Mouse (Mus musculus) bone marrow, adult 2 months (tissue): Measurements from ENCODE around the gene Map1lc3a. TPM values are rescaled to one million over a fixed set of nuclear protein-coding genes. Genes with fewer than 3 reads are reported as not detected.

Experiments used
- H3K27ac ChIP-seq: fragments of 200-500 bp; 2 replicates; pipeline ENCODE4 v1.5.1; 2012; ENCODE audit warnings: low read depth, mild to moderate bottlenecking, control low read depth, inconsistent platforms, low read length; ENCODE audit not compliant: control insufficient read depth, poor library complexity, insufficient read depth
- H3K4me1 ChIP-seq: fragments of 200-500 bp; 2 replicates; pipeline ENCODE4 v1.6.1; 2011; ENCODE audit warnings: low read length; ENCODE audit not compliant: control insufficient read depth, insufficient read depth
- H3K4me3 ChIP-seq: fragments of 200-500 bp; replicated peaks from 2 replicates; pipeline ENCODE3; 2011; ENCODE audit warnings: mild to moderate bottlenecking, low read depth, low read length, control low read depth; ENCODE audit not compliant: control insufficient read depth
- CTCF ChIP-seq: fragments of 200-500 bp; IDR thresholded peaks from 2 replicates; pipeline ENCODE4 v1.5.1; 2011; ENCODE audit warnings: low read length, control low read depth; ENCODE audit not compliant: control insufficient read depth, insufficient read depth
- POLR2A ChIP-seq: fragments of 200-500 bp; IDR thresholded peaks from 2 replicates; pipeline ENCODE4 v1.6.1; 2011; ENCODE audit warnings: low read depth, mild to moderate bottlenecking, control low read depth, low read length, borderline replicate concordance; ENCODE audit not compliant: control insufficient read depth
- WGBS: fragments of 180-500 bp; shearing (Covaris S2); methylation state at CpG from one replicate; pipeline ENCODE4 v1.1.7; 2018; 5-methylcytosine and 5-hydroxymethylcytosine counted together
- polyA plus RNA-seq: library from polyadenylated mRNA; stranded (reverse); fragments of >200 nt; gene quantifications from 2 replicates; pipeline ENCODE4 v1.2.4, GENCODE M21; 2011; ENCODE audit warnings: low replicate concordance; ENCODE audit not compliant: missing spikeins, insufficient read depth, insufficient read length

Gene Map1lc3a
- polyA plus RNA-seq, 1 experiment: 41.2 TPM

DNA sequence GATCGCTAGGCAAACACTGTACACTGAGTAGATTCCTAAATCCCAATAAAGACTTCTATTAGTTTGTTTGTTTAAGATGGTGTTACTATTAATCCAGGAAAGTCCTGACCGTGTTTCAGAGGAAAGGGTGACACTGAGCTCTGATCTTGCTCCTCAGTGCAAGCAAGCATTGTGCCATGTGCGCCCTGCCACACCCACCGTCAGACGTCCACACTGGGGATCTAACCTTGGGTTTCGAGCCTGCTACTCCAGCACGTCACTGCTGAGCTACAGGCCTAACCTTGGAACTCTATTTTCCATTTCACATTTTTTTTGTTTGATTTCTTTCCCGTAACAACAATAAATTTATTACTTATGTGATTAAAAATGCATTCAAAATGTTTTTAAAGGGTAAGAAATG, 14.0 kb downstream of the Map1lc3a start:
- no peak overlapping the region for H3K4me3 ChIP-seq
- 88% methylated on average over 8 of the region's 8 CpGs for WGBS
- TF ChIP-seq CTCF (no peak), POLR2A (no peak)

DNA sequence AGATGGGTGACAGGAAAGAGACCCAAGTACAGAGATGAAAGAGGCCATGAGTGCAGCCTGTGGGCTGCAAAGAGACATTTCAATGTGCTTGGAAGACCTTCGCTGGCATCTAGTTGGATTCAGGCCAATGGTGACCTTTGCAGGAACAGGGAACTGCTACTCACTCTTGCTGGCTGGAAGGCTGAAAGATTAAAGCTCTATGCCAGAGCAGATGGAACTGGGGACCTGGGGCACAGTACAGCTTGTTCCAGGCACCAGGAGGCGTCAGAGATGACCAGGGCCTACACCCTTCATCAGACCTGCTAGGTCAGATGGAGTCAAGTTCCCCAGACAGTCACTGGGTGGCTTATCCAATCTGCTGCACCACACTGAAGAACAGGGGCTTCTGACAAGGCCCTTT, 17.3 kb downstream of the Map1lc3a start:
- TF ChIP-seq POLR2A (no peak), CTCF (no peak)
- Histone ChIP-seq H3K4me1 (peaks cover 2% of the 10 kb centered on the region; the same call in 1 of the 2 replicates), H3K4me3 (no peak overlapping the region), H3K27ac (no peak overlapping the region)
- 79% methylated on average over 2 of the region's 2 CpGs for WGBS

More for the DNA sequence above, 14.0 kb downstream of the Map1lc3a start:
- Histone ChIP-seq H3K27ac (no peak overlapping the region), H3K4me1 (no peaks in the 10 kb centered on the region; the same call in 1 of the 2 replicates)

DNA sequence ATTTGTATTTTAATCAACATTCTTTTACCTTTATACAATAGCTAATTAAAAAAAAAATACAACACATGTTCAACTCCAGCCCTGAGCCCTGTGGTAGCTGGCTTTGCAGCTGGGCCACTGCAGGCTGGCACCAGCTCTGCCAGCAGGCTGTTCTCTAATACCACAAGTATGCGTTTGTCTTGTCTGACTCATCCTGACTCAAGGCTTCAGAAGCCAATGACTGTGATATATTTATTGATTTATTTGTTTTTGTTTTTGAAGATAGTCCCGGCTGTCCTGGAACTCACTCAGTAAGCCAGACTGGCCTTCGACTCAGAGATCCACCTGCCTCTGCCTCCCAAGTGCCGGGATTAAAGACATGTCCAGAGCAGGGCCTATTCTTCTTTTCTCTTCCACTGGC, 17.8 kb downstream of the Map1lc3a start:
- H3K27ac ChIP-seq: no peak overlapping the region
- H3K4me3 ChIP-seq: no peak overlapping the region
- WGBS: 82% methylated on average over 4 of the region's 4 CpGs
- H3K4me1 ChIP-seq: peaks cover 2% of the 10 kb centered on the region; the same call in 1 of the 2 replicates
- TF ChIP-seq POLR2A (no peak), CTCF (no peak)

DNA sequence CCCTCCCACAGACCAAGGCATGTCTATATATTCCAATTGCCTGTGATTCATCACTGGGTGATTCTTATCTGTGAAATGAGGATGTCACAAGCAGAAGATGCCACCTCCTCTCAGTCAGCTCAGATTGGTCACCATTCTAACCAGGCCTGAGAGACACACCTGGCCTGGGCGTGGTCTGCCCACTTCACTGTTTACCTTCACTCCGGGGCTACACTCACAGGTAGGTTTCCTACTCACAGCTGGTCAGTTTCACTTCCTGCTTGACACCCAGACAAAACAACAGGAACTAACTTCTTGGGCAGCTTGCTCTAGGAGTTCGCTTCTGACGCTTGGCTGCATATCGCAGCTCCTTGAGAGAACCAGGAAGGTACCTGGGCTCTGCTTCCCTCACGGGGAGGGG, 19.4 kb downstream of the Map1lc3a start:
- 0 out of 2 replicates have a peak overlapping the region, but pooled peaks have one; percentile 16 for H3K27ac ChIP-seq
- no peak overlapping the region for H3K4me3 ChIP-seq
- 76% methylated on average over 6 of the region's 6 CpGs for WGBS
- TF ChIP-seq POLR2A (no peak), CTCF (no peak)
- peaks cover 2% of the 10 kb centered on the region; the same call in 1 of the 2 replicates for H3K4me1 ChIP-seq

DNA sequence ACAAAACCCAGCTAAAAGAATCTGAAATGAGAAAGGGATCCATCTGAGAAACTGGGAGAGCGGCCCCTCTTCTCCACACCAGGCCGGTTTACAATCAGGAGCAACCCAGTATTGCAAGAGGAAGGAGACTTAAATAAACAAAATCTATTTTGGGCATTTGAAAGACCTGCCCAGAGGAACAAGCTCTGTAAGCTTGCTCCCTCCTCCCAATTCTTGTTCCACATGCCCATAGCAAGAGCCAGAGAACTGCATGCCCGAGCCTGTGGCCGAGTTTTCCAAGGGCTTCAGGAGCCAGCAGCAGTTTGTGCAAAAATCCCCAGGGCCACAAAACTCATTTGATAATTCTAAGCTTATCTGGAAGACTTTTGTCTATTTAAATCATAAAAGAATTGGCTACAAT, 23.5 kb downstream of the Map1lc3a start:
- Histone ChIP-seq H3K4me3 (no peak overlapping the region), H3K4me1 (peaks cover 2% of the 10 kb centered on the region; the same call in 1 of the 2 replicates), H3K27ac (no peak overlapping the region)
- TF ChIP-seq POLR2A: no peak
- no peak for TF ChIP-seq CTCF
- 87% methylated on average over 4 of the region's 4 CpGs for whole genome bisulfite sequencing

DNA sequence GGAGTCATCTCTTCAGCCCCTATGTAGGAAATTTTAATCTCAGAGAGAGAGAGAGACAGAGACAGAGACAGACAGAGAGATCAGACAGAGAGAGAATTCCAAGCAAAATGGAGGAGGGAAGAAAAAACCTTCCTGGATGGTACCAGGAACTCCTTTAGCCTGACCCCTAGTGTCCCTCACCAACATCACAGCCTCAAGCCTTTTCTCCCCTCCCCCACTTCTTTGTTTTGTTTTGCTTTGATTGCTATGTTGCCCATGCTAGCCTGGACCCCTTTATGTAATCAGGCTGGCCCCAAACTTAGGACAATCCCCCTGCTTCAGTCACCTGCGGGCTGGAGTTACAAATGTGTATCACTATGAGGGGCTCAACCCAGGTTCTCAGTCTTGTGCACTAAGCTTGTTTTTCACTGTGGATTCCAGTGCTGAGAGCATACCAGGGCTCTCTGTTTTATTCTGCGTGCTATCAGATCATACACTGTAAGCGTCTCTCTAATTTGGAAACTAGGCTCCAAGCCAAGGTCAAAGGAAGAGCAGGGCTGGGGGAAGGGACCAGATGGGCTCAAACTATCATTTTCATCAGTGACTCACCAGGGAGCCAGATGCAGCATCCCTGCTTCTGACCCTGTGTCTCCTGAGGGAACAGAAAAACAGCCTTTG, 33.0 kb downstream of the Map1lc3a start:
- no peaks in the 10 kb centered on the region for H3K4me1 ChIP-seq
- H3K4me3 ChIP-seq: no peak overlapping the region
- TF ChIP-seq CTCF: no peak
- TF ChIP-seq POLR2A: no peak

DNA sequence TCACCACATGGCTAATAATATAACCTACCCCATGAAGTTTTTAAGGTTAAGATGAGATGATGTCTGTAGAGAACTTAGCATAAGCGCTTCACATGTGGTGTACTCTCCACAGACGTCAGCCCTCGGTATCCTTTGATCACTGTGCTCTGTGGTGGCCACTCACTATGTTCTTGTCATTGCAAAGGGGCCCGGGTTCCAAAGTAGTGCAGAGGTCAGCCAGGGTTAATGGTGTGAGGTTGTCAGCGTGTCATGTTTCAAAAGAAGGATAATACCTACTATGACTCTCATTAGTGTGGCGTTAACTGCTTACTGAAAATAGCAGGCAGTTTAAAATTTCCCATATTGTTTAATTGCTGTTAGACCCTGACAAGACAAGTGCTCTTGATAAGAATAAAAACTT, 37.6 kb downstream of the Map1lc3a start:
- WGBS: 84% methylated on average over 6 of the region's 6 CpGs
- H3K27ac ChIP-seq: no peak overlapping the region

More for the DNA sequence above, 33.0 kb downstream of the Map1lc3a start:
- WGBS: 70% methylated on average over 3 of the region's 3 CpGs
- H3K27ac ChIP-seq: no peak overlapping the region

DNA sequence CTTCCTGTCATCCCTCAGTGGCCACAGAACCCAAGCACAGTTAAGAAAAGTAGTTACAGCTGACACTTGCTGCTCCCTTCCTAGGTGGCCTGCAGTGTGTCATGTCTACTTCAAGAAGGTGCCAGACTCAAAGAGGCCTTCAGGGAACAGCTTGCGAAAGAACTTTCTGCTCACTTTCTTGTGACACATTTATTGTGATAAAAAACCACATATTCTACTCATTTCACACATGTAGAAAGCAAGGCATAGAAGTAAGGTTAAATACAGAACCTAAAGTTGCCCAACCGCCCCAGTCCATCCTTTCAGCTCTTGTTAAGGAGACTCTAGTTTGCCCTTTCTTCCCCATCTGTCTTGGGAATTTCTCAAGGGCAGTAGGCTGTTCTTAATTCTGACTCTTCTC, 42.5 kb downstream of the Map1lc3a start:
- Histone ChIP-seq H3K27ac (no peak overlapping the region), H3K4me3 (no peak overlapping the region), H3K4me1 (peaks cover 2% of the 10 kb centered on the region; the same call in 1 of the 2 replicates)
- 51% methylated on average over 2 of the region's 2 CpGs for WGBS
- no peak for TF ChIP-seq POLR2A
- no peak for TF ChIP-seq CTCF

More for the DNA sequence above, 37.6 kb downstream of the Map1lc3a start:
- no peak for TF ChIP-seq POLR2A
- TF ChIP-seq CTCF: no peak
- H3K4me1 ChIP-seq: peaks cover 2% of the 10 kb centered on the region; the same call in 1 of the 2 replicates
- no peak overlapping the region for H3K4me3 ChIP-seq
